Mouse (Mus musculus) lung, postnatal 0 days (tissue): ENCODE data around the gene Ube2e3. TPM values are rescaled to one million over a fixed set of nuclear protein-coding genes. Genes with fewer than 3 reads are reported as not detected.

Source experiments
- ATAC-seq: fragments of 200-750 bp; cut with Nextera tagmentation; 2 replicates; pipeline ENCODE4 v1.8.0; 2017; ENCODE audit warnings: moderate library complexity
- DNase-seq: peaks from one replicate; pipeline ENCODE4 v3.0.0-alpha.2; 2016; ENCODE audit warnings: low spot score
- H3K27ac ChIP-seq: fragments of 300-500 bp; sonication (generic); 2 replicates; pipeline ENCODE4 v1.5.1; 2014; ENCODE audit warnings: antibody characterized with exemption, mild to moderate bottlenecking, low read length, mixed read lengths
- H3K27me3 ChIP-seq: fragments of 300-500 bp; sonication (generic); replicated peaks from 2 replicates; pipeline ENCODE4 v1.6.1; 2014; ENCODE audit warnings: low read length, mixed read lengths; ENCODE audit not compliant: insufficient read depth
- H3K36me3 ChIP-seq: fragments of 300-500 bp; sonication (generic); 2 replicates; pipeline ENCODE4 v1.6.1; 2014; ENCODE audit warnings: low read length, mixed read lengths; ENCODE audit not compliant: insufficient read depth
- H3K4me1 ChIP-seq: fragments of 300-500 bp; sonication (generic); 2 replicates; pipeline ENCODE4 v1.6.1; 2014; ENCODE audit warnings: antibody characterized with exemption, low read depth, low read length, mixed read lengths; ENCODE audit not compliant: insufficient read depth
- H3K4me2 ChIP-seq: fragments of 300-500 bp; sonication (generic); replicated peaks from 2 replicates; pipeline ENCODE4 v1.6.1; 2014; ENCODE audit warnings: low read depth, mild to moderate bottlenecking, low read length, moderate library complexity, mixed read lengths
- H3K4me3 ChIP-seq: fragments of 300-500 bp; sonication (generic); 2 replicates; pipeline ENCODE4 v1.5.1; 2014; ENCODE audit warnings: low read depth, low read length
- H3K9ac ChIP-seq: fragments of 300-500 bp; sonication (generic); replicated peaks from 2 replicates; pipeline ENCODE4 v1.6.1; 2014; ENCODE audit warnings: low read depth, mild to moderate bottlenecking
- H3K9me3 ChIP-seq: fragments of 300-500 bp; sonication (generic); 2 replicates; pipeline ENCODE4 v1.6.1; 2016; ENCODE audit warnings: low read length, mixed read lengths
- CTCF ChIP-seq: IDR thresholded peaks from 2 replicates; pipeline ENCODE4 v1.5.1; 2016; ENCODE audit warnings: antibody characterized with exemption, mild to moderate bottlenecking
- EP300 ChIP-seq: IDR thresholded peaks from 2 replicates; pipeline ENCODE4 v1.6.1; 2016; ENCODE audit warnings: antibody characterized with exemption, mild to moderate bottlenecking, control low read depth
- WGBS: fragments of 180-500 bp; shearing (Covaris S2); extraction: QIAGEN DNeasy Blood & Tissue Kit; methylation state at CpG from one replicate; pipeline ENCODE4 v1.1.7; 2014; 5-methylcytosine and 5-hydroxymethylcytosine counted together
- polyA plus RNA-seq: library from polyadenylated mRNA; unstranded; fragments of >200 nt; fragmentation: Nextera tagmentation; extraction: Ambion mirVana; gene quantifications from 2 replicates; pipeline ENCODE4 v1.2.1, GENCODE M21; 2015

The Ube2e3 gene
- polyA plus RNA-seq, 1 experiment from 2014 or later, result 94.7 TPM

DNA sequence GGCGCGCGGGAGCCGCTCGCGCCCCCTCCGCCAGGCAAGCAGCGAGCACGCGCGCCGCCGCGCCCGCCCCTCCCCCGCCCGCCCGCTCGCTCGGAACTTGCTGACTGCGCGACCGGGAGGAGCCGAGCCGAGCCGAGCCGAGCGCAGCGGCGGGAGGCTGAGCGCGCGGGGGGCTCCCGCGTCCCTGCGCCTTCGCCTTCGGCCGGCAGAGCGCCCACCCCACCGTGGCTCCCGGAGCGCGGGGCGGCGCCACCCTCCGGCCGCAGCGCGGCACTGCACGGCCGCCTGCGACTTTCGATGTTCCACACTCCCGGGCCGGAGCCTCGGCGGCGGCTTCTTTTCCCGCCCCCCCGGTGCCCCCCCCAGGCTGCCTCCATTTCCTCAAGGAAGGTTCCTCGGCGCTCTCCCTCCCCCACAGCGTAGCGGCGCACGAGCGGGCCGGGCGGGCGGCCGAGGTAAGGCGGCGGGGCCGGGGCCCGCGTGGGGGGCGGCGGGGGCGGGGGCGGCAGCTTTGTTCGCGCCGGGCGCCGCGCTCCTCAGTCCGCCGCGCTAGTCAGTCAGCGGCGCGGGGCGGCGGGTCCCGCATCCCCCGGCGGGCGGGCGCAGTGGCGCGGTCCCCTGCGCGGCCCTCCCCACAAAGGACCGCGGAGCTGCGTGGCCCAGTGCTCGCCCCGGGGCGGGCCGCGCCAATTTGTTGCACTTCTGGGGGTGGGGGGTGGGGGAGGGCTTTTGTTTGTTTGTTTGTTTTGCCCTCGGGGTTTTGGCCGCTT lies 1.2 kb downstream of the Ube2e3 start:
- H3K27ac ChIP-seq, result peak overlapping the region; percentile 97
- ATAC-seq, result peak; percentile 93
- H3K36me3 ChIP-seq, result no peaks in the 10 kb centered on the region
- peak; percentile 92 for DNase-seq
- H3K27me3 ChIP-seq, result no peaks in the 10 kb centered on the region
- no peaks in the 10 kb centered on the region for H3K9me3 ChIP-seq
- no peak for TF ChIP-seq EP300
- TF ChIP-seq CTCF, result peak; percentile 69
- H3K9ac ChIP-seq, result peak overlapping the region; percentile 92
- H3K4me1 ChIP-seq, result peaks cover 14% of the 10 kb centered on the region; the same call in 1 of the 2 replicates
- H3K4me2 ChIP-seq, result peak overlapping the region; percentile 79
- 0% methylated on average over 21 of the region's 114 CpGs for WGBS
- H3K4me3 ChIP-seq, result peak overlapping the region; percentile 98

DNA sequence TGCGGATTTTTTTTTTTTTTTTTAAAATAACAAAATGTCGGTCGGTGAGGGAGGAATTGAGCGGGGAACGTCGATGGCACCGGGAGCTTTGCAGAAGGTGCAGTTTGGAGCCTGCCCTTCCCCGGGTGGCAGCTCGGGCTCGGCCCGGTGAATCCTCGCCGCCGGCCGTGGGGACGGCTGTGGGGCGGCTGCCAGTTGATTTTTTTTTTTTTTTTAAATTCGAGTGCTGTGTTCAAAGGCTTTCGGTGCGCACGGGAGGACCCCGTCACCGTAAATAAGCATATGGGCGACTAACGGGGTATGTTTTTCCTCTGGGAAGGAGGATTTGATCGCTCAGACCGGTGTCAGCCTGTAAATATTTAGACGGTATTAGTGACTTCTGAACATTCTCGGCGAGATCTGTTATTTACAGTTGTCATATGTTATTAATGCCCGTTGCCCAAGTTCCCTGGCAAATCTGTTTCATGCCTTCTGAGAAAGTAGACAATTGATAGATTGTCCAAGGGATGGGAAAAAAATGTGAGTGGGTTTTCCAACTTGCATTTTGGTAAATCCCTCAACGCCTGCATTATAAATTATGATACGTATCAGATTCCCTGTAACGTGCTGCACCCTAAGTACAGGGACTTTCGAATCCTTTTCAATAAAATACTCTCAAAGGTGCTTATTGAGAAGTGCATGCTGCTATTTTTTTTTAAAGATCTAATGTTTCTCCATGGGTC lies 2.0 kb downstream of the Ube2e3 start:
- Histone ChIP-seq H3K9ac (peak overlapping the region; percentile 92), H3K4me1 (peaks cover 14% of the 10 kb centered on the region; the same call in 1 of the 2 replicates), H3K4me3 (peak overlapping the region; percentile 98), H3K36me3 (no peaks in the 10 kb centered on the region), H3K27ac (peak overlapping the region; percentile 97), H3K4me2 (peak overlapping the region; percentile 79), H3K9me3 (no peaks in the 10 kb centered on the region), H3K27me3 (no peaks in the 10 kb centered on the region)
- WGBS, result under 1% methylated on average over 34 of the region's 35 CpGs
- TF ChIP-seq EP300, result no peak
- TF ChIP-seq CTCF, result no peak
- DNase-seq (peak; percentile 48), ATAC-seq (no peak)

DNA sequence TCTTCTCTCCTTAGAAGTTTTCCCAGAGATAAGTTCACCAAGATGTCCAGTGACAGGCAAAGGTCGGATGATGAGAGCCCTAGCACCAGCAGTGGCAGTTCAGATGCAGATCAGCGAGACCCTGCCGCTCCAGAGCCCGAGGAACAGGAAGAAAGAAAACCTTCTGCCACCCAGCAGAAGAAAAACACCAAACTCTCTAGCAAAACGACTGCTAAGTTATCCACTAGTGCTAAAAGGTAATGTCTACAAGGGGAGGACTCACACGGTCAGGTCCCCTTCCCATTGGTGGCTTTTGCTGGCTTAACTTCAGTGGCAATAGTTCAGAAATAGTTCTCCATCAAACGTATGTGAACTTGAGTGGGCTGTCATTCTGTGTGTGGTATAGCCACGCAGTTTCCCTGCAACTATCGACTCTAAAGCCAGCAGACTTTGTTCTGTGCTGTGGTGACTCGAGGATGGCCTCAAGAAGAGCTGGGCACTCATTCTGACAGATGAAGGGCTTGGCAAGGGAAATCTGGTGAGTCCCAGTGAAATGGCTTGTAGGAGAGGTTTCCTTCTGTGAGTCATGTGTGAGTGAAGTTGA lies 2.6 kb downstream of the Ube2e3 start:
- ATAC-seq, result no peak
- 5% methylated on average over 10 of the region's 10 CpGs for WGBS
- H3K27me3 ChIP-seq, result no peaks in the 10 kb centered on the region
- DNase-seq, result peak; percentile 40
- no peak overlapping the region for H3K27ac ChIP-seq
- H3K9ac ChIP-seq, result peak overlapping the region; percentile 92
- no peaks in the 10 kb centered on the region for H3K36me3 ChIP-seq
- H3K4me3 ChIP-seq, result peak overlapping the region; percentile 98
- peak overlapping the region; percentile 79 for H3K4me2 ChIP-seq
- no peaks in the 10 kb centered on the region for H3K9me3 ChIP-seq
- TF ChIP-seq EP300, result no peak
- no peak for TF ChIP-seq CTCF
- peaks cover 14% of the 10 kb centered on the region; the same call in 1 of the 2 replicates for H3K4me1 ChIP-seq

DNA sequence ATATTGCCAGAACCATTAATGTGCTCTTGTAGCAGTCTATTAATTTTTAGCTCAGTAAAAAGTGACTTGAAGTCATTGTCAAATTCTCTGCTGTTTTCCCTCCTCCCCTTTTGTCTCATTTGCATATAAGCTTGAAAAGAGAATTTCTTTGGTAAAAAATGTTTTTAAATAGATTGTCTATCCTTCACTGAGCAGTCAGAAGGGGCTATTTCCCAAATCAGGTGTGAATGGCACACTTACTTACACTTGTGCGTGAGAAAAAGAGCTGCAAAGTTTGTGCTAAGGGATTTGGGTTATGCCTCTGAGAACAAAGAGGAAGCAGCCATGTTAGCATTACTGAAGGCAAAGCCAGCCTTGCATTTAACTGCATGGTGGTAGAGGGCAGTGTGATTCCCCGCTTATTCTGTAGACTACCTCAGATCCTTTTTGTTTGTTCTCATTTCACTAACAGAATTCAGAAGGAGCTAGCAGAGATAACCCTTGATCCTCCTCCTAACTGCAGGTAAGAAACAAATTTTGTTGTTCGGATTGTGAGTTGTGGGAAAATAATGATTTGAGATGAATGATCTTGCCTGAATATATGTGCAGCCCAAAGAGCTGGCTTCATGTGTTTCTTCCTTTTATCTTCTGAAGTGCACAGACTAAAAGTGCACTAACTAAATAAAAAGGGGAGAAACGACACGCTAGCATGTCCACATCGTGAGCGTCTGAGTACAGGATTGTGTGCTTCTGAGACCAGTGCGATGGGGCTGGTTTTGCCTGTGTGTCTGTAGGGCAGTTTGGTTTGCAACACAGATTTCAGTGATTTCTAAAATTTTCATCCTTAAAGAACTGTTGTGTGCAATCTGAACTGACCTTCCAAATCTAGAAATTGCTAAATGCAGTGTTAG lies 4.3 kb downstream of the Ube2e3 start:
- DNase-seq, result peak; percentile 51

DNA sequence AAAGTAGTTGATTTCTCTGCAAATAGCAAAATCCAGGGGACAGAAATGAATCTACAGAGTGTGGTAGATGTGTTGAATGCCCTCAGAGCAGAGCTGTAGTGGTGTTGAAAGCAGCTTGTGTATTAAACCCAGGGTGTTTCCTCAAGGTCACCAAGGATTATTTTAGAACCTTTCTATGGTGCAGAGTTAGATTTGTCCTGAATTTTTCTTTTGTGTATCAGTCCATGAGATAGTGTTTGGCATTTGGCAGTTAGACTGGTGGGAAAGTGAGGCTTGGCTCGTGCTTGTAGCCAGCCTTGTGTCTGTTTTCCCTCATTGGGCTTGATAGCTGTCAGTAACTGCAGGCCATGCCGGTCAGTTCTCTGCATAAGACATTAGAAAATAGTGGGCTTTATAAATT lies 6.0 kb downstream of the Ube2e3 start:
- H3K36me3 ChIP-seq, result no peaks in the 10 kb centered on the region
- no peaks in the 10 kb centered on the region for H3K27me3 ChIP-seq
- ATAC-seq, result no peak
- 36% methylated on average over 2 of the region's 2 CpGs for WGBS
- no peak overlapping the region for H3K4me2 ChIP-seq
- no peak overlapping the region for H3K9ac ChIP-seq
- TF ChIP-seq CTCF (no peak), EP300 (no peak)
- no peak overlapping the region for H3K27ac ChIP-seq
- no peak for DNase-seq
- no peaks in the 10 kb centered on the region for H3K9me3 ChIP-seq
- peaks cover 19% of the 10 kb centered on the region; the same call in 1 of the 2 replicates for H3K4me1 ChIP-seq
- no peak overlapping the region for H3K4me3 ChIP-seq

More for the DNA sequence above, 4.3 kb downstream of the Ube2e3 start:
- Histone ChIP-seq H3K9me3 (no peaks in the 10 kb centered on the region), H3K9ac (peak overlapping the region; percentile 23; the same call in 1 of the 2 replicates), H3K27me3 (no peaks in the 10 kb centered on the region), H3K4me2 (peak overlapping the region; percentile 32), H3K27ac (0 out of 2 replicates have a peak overlapping the region, but pooled peaks have one; percentile 28), H3K36me3 (no peaks in the 10 kb centered on the region), H3K4me1 (peaks cover 14% of the 10 kb centered on the region; the same call in 1 of the 2 replicates), H3K4me3 (peak overlapping the region; percentile 8; the same call in 1 of the 2 replicates)
- 9% methylated on average over 8 of the region's 8 CpGs for WGBS
- TF ChIP-seq EP300 (no peak), CTCF (peak; percentile 53)
- no peak for ATAC-seq
